Mouse (Mus musculus): Measurements from ENCODE around the gene Lpin2.

Gene Lpin2

DNA sequence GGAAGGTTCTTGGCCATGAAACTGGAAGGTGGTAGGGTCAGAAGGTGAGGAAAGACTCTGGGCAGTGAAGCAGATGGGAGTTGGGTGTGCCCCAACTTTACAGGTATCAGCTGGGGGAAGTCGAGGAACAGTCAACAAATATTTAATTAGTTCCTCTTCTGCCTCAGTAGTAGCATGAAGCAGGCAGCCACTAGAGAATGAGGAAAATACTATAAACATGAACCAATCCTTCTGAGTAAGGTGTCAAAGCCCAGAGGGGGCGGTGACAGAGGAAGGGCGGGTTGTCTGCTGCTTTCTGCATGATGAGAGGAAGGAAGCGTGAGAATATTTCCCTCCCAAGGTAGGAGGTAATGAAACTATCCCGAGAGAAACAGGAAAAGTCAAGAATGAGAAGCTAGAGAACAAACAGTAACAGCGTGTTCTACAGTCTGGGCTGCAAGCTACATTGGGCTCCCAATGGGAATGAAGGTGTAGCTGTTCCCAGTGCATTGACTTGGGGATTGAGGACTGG, at the start of gene Lpin2:
Gene Lpin2, plus strand, starts transcription at position 350 of the 511 bp plus-strand sequence.
- DNase-seq, result peak; percentile 58 to 64

DNA sequence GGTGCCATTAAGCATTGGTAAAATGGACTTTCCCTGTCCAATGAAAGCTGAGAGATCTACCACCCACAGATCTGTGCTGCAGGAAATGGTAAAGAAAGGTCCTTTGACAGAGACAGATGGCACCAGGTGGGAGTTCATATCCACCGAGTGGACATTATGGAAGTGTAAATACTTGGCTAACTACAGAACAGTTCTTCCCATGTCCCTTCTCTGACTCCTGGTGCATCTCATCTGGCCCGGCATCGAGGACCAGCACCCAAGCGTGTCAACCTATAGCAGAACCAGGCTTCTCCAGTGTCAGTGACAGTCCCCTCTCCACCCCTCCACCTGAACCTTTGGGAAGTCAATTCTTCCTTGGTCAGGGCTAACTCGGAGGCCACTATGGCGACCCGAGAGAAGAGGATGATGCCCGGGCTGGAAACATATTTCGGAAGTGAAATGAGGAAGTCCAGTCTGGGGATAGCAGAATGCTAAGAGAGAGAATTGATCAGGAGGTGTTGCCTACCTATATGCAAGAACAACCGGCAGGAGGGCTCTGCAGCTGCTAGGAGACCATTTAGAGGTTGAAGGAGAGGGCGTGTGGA, 49.4 kb upstream of the Lpin2 start:
- no peak for DNase-seq

DNA sequence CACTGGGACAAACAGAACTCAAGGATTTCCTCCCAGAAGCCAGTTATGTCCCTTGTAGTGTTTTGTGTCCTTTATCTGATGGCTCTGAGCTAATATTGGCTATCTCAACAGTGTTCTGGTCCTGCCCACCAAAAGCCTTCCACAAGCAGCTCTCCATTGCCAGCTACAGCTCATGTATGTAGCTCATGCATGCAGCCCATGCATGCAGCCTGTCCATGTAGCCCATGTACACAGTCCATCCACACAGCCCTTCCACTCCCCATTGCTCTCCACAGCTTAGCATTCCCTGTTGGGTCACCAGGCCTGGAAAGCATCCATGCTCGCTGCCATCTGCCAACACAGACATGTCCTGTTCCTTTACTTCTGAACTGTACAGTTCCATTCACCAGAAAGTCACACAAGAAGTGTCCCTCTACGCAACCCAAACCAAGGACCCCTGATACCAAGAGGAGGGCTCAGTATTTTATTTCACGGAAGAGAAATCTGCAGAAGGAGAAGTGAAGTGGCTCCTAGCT, 47.9 kb upstream of the Lpin2 start:
- DNase-seq, result no peak

DNA sequence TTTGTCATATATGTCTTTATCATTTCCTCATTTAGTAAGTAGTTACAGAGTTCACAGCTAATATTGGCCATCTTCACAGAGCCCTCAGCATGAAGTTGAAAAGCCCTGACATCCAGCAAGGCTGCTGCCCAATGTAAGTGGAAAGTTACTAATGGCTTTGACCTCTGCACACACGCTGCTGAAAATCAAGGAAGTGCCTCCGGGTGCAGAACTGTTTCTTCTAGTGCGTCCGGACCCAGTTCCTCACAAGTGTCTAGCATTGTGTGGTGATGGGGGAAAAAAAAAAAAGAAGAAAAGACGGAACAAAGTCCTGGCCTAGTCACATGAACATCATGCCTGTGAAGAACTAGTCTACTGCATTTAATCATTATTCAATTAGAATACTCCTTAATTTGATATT, 47.3 kb upstream of the Lpin2 start:
- no peak for DNase-seq

DNA sequence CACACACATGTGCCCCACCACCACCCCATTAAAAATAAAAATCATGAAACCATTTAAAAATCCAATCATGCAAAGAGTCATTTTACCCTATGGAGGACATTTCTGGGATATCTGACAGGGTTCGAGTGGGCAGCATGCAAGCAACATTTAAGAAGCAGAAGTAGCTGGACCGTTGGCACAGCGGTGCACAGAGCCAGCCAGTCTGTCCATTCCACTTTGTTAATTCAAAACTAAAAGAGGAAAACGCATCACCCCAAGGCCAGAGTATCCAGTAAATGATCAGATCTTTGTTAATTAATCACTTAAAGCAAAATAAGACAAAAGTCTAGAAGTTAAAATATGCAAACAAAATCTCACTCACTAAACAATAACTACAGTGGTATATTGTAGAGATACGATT, 46.5 kb upstream of the Lpin2 start:
- DNase-seq, result no peak

DNA sequence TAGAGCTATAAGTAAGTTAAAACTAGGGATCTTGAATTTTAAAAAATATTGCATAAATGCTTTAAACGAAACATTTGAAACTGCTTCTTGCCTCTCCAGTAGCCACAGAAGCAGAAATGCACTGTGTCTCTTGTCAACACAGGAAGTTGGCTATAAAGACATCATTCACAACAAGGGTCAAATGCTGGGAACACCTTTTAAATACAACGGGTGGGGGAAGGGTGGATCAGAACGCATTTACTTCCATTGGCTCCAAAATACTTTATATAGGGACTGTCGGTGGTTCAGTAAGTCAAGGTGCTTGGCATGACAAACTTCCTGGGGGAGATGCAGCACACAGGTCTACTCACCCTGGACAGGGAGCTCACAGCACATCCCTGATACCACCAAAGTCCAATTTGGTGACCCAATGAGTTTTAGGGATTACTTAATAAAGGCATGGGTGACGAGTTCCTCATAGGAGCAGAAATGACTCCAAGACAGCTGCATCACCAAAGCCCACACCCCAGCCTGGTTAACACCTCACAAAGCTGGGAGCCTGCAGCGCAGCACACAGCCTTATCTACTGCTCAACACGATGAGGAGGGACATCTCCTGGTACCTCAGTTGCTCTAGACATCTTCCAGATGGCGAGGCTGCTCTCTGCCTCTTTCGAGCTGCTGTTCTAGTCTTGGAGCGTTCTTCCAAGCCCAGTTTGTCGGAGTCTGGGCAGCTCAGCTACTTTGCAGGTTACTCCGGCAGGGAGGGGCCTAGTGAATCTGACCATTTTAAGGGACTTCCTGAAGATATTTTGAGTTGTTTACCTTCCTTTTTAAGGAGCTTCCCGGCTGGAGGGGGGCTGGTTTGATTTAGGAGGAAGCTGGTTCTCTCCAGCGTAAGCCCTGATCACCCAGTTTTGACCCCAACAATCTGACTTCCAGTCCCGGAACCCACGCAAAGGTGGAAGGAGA, 45.7 kb upstream of the Lpin2 start:
- DNase-seq, result no peak

DNA sequence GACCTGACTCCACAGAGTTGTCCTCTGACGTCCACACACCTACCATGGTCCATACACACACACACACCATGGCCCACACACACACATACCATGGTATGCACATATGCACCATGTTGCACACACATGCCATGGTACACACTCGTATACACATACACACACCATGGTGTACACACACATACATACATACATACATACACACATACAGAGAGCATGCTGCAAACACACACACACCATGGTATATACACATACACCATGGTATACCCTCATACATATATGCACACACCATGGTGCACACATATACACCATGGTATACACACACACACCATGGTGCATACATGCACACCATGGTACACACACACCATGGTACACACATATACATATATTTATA, 45.0 kb upstream of the Lpin2 start:
- DNase-seq, result no peak

DNA sequence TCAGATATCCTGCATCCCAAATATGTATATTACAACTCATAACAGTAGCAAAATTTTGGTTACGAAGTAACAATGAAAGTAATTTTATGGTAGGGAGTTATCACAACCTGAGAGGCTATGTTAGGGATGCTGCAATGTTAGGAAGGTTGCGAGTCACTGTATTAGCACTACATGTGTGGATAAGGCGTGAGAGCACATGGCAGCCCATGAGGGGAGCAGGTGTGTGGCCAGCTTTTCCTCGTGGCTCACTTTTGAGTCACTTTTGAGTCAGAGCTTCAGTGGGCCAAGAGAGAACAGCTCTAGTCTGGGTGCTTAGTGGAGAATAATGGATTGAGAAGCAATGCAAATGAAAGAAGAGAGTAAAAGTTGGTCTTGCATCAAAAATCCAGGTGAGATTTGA, 40.3 kb upstream of the Lpin2 start:
- no peak for DNase-seq

DNA sequence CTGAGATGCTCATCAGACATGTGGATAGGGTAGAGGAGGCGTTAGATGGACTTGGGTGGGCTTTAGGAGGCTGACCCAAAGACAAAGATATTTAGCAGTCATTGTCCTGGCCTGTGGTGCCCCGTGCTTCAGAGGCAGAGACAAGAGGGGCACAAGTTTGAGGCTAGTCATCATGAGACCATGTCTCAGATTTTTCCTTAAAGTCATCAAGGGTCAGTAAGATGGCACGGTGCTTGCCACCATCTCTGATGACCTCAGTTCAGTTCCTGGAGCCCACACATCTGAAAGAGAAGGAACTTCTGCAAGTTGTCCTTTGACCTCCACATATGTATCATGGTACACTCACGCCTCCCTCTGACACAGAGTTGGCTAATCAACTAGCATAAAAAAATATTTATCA, 39.2 kb upstream of the Lpin2 start:
- DNase-seq, result no peak

DNA sequence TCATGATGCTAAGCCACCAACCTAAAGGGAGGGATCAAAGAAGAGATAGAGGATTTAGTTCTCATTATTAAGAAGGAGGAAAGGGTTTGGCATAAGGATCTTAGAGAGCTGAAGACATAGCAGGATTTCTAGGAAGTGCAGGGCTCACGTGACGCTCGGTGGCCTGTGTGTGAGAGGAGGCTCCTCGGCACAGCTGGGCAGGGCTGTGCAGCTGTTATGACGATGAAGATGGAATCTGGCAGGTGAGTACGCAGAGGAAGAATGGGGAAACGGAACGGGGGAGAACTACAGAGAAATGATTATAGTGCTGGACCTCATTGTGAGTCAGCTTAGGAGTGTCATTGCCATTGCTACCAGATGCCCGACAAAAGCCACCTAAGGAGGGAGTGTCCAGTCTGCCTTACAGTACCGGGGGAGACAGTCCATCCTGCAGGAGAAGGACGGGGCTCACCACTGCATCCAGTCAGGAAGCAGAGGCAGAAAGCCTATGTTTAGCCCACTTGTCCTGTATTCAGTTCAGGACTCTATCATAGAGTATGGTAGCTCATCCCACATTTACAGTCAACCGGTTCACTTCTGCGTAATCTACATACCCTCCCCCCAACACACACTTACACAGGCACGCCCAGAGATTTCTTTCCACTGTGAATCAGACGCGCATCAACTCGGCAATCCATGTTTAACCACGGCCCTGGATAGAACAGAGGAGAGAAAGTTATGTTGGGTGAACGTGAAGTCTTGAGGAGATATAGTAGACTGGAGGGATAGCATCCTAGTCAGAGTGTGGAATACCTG, 37.8 kb upstream of the Lpin2 start:
- DNase-seq, result no peak

DNA sequence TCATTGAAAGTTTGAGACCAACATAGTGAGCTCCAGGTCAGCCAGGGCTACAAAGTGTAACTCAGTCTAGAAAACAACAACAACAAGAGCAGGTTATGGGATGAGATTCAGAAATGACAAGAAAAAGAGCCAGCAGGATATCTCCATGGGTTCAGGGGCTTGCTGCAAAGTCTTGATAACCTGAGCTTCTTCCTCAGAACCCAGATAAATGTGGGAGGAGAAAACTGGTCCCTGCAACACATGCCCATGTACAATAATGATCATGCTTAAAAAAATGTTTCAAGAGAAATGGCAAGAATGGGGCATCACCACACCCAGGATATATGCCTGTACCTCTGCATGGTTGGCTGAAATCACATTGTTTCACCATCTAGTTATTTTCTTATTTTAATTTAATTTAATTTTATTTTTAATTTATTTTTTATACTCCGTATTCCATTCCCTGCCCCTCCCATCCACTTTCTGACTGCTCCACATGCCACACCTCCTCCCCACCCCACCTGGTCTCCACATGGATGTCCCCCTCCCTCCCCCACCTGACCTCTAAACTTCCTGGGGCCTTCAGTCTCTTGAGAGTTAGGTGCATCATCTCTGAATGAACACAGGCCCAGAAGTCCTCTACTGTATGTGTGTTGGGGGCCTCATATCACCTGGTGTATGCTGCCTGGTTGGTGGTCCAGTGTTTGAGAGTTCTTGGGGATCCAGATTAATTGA, 37.0 kb upstream of the Lpin2 start:
- no peak for DNase-seq

DNA sequence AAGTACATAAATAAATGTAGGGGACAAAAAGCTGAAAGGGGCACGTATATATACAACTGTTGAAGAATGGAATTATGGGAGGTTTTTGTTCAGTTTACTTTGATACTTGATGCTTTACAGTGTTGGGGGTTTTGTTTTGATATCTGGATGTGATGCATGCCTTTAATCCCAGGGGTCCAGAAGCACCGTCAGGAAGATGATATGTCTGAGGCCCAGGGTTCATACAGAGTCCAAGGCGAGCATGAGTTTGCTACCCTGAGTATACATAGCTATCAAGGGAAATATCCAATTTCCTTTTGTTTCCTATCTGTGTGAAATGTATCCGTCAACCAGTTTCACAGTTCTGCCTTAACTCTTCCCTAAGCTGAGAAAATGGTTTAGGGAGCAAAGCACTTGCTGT, 29.0 kb upstream of the Lpin2 start:
- DNase-seq, result no peak

DNA sequence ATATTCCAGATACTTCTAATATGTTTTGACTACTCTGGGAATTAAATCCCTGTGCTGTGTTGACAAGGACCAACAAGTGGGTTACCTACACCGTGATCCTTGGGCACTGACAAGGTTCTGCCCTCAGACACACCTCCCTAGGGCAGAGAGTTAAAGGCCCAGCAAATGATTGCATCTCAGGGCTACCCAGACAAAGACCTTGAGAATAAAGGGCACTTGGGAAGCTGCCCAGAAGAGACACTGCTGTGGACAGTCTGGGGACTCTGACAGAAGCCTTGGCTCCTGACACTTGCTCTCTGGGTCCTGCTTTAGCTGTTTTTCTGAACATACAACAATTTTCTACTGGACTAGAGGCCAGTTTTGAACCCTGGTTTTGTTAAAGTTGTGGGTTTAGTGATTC, 27.1 kb upstream of the Lpin2 start:
- no peak for DNase-seq

DNA sequence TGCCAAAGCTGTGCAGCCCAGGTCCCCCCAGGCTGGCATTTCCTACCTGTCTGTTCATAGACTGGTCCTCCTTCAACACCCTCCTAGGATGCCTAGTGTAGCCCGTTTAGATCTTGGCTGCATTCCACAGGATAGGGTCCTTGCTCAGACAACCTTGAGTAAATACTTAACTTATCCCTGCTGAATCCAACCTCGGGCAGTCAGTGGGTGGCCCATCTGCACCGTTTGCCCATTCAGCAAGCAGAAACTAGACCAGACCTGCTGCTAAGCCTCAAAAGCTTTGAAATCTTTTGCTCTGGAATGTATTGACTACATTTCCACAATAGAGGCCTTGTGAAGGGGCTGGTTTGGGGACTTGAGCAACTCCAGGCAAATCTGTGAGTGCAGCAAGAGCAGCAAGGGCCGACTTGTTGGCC, 23.2 kb upstream of the Lpin2 start:
- no peak for DNase-seq

DNA sequence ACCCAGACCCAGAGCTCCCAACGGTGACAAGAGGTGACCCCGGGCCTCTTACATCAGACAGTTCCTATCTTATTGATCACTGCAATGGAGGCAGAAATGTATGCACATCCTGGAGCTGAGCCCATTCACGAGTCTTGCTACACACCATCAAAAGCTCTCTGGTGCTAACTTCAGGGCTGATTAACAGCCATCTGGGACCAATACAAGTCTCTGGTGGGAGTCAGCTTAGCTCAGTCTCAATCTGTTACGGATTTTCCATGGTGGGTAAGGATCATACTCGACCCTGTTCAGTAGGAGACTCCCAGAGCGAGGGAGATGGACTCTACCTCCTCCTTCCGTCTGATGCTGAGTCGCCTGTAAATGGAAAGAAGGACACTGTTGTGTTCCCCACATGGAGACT, 22.6 kb upstream of the Lpin2 start:
- DNase-seq, result no peak

DNA sequence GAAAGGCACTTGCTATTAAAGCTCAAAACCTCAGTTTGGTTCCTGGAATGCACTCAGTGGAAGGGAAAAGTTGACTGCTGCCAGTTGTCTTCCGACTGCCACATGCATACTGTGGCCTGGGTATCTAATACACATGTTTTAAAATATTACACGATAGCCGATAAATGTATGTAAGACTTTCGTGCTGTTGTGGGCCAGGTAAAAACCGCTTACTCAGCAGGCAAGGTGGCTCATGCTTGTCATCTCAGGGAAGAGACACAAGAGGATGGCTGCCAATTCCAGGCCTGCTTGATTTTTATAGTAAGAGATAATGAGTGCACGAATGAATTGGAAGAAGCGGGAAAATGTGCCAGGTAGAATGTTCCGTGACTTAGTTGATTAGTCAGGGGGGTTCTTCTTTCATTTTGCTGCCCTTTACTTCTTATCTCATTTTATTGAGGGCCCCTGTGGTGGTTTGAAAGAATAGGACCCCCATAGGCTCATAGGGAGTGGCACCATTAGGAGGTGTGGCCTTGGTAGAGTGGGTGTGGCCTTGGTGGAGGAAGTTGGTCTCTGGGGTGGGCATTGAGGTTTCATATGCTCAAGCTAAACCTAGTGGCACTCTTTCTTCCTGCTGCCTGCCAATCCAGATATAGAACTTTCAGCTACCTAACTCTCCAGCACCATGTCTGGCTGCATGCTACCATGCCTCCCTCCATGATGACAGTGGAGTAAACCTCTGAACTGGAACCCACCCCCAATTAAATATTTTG, 21.9 kb upstream of the Lpin2 start:
- DNase-seq, result no peak

DNA sequence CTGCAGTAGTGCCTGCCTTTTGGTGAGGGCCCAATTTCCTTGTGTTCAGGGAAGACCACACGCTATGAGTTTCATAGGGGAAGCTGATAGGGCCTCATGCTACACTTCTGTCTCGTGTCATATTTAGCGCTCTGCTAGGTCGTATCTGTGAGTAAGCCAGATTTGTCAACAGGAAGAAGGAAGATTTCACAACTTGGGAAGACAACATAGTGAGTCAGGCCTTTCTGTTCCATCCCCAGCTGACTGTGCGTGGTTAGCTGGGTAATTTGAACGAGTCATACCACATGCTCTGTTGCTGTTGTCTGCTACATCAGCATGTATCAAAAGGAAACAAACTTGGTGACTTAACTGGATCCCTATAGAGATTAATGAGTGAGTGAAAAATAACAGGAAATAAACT, 17.4 kb upstream of the Lpin2 start:
- no peak for DNase-seq

DNA sequence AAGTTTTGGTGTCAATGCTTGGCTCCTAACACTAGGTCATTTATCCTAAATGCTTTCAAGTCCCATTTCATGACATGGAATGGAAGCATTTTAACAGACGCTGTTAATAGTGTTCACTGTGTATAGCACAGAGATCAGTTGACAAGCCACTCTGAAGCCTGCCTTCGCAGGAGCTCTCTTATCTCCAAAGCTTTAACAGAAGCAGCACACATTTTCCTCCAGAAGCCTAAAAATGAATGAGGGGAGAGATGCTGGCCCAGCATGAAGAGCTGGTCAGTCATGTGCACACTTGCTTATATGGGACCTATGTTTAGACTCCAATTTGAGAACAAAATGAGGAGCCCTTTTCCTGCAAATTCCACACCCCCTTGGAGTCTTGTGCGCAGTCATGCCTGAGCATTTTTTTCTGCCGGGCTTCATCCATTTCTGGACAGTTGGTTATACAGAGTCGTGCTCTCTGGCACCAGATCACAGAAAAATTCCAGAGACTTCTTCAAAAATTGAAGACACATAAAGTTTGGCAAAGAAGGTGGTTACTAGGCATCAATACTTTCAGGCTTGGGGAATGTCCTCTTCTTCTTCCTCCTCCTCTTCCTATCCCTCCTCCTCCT, 14.1 kb upstream of the Lpin2 start:
- DNase-seq, result no peak

DNA sequence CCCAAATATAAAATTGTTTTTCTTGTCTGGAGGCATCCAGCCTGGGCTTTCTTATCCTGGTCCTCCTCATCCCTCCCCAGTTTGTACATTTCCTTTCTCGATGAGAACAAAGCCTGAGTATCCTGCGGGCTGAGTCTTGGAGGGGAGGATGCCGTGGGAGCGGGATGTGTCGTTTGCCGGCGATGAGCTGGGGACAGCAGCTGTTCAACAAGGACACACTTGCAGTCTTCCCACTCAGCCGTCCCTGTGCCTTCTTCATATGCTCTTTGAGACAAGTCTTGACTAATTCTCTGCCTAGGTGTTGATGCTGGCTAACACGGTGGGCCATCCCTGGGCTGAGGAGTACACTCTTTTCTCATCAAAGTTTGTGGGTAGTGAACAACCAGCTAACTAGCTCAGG, 13.5 kb upstream of the Lpin2 start:
- DNase-seq, result no peak

DNA sequence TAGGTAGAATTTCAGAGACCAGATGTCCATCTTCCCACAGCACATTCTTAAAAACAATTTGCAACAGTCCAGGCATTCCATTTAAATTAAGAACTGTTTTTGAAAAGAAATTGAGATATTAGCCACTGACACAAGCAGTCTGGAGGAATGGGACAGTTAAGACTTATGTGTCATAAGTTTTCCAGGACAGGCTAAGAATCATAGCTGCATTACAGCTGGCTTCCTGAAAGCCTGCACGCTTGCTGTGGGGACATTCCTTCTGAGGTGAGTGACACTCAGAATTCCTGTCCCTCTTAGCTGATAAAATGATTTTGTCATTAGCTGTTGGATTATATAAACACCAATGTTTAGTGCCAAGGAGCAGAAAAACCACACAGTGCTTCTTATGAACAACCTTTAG, 12.7 kb upstream of the Lpin2 start:
- no peak for DNase-seq

DNA sequence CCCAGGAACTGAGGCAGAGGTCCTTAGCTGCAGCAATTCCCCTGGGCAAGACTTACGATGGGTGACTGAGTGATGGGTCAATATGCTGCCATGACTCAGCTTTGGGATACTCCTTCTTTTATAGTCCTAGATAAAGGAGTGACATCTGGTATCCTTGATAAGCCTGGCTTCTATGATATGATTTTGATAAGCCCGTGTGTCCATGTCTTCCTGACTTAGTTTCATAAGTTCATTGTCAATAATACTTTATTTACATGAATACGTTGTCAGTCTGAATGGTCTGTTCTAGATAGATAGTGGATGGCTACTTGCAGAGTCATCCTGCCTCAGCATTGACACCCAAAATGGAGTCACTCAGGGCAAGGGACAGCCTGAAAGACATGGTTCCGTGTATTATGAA, 11.2 kb upstream of the Lpin2 start:
- no peak for DNase-seq

Measured in spleen, adult 18-20 months (tissue).